Mouse (Mus musculus) layer of hippocampus, adult 2 months (tissue): Measurements from ENCODE around the gene Nhlh2. TPM values are rescaled to one million over a fixed set of nuclear protein-coding genes. Genes with fewer than 3 reads are reported as not detected.

ENCODE experiments used
- DNase-seq, 2 experiments: peaks; one replicate each; pipeline ENCODE4 v3.0.0; 2022; ENCODE audit warnings: low spot score in 2 of 2
- H3K27ac ChIP-seq: fragments of 200-600 bp; 2 replicates; pipeline ENCODE4 v1.8.1; 2022
- H3K4me3 ChIP-seq: fragments of 200-600 bp; 2 replicates; pipeline ENCODE4 v1.8.1; 2022; ENCODE audit warnings: mild to moderate bottlenecking
- CTCF ChIP-seq: fragments of 200-600 bp; conservative IDR thresholded peaks from 2 replicates; pipeline ENCODE4 v1.8.1; 2022; ENCODE audit warnings: antibody characterized with exemption, mild to moderate bottlenecking, moderate library complexity
- total RNA-seq, 2 experiments: library from RNA; stranded (reverse); gene quantifications; 2 replicates each; pipeline ENCODE4 v1.2.3; 2021

The Nhlh2 gene
- total RNA-seq, 2 experiments from 2014 or later, result 1.3 to 1.8 TPM

GRCm38 (mm10) chr3:102041632-102042031 lies 31.8 kb downstream of the Nhlh2 start:
- Histone ChIP-seq H3K4me3 (no peak overlapping the region), H3K27ac (no peak overlapping the region)
- DNase-seq, result no peak
- no peak for TF ChIP-seq CTCF

GRCm38 (mm10) chr3:102045071-102045470 lies 35.2 kb downstream of the Nhlh2 start:
- H3K27ac ChIP-seq, result no peak overlapping the region
- TF ChIP-seq CTCF, result peak; percentile 72
- no peak overlapping the region for H3K4me3 ChIP-seq
- DNase-seq, result peak in 1 of 2 experiments; percentile 23

GRCm38 (mm10) chr3:102047532-102047931 lies 37.7 kb downstream of the Nhlh2 start:
- no peak overlapping the region for H3K27ac ChIP-seq
- TF ChIP-seq CTCF, result no peak
- no peak overlapping the region for H3K4me3 ChIP-seq
- DNase-seq, result no peak

- Histone ChIP-seq H3K4me3 (no peak overlapping the region), H3K27ac (no peak overlapping the region)
- no peak for TF ChIP-seq CTCF
- no peak for DNase-seq
Measured at GRCm38 (mm10) chr3:102049207-102050104, 39.6 kb downstream of the Nhlh2 start.

- no peak overlapping the region for H3K4me3 ChIP-seq
- no peak for DNase-seq
- no peak for TF ChIP-seq CTCF
Measured at GRCm38 (mm10) chr3:102052036-102052435, 42.2 kb downstream of the Nhlh2 start.

GRCm38 (mm10) chr3:102053293-102053692 lies 43.4 kb downstream of the Nhlh2 start:
- Histone ChIP-seq H3K27ac (no peak overlapping the region), H3K4me3 (no peak overlapping the region)
- TF ChIP-seq CTCF, result no peak
- no peak for DNase-seq

More at GRCm38 (mm10) chr3:102052036-102052435, 42.2 kb downstream of the Nhlh2 start:
- no peak overlapping the region for H3K27ac ChIP-seq

GRCm38 (mm10) chr3:102055878-102056277 lies 46.0 kb downstream of the Nhlh2 start:
- DNase-seq, result no peak
- TF ChIP-seq CTCF, result no peak
- Histone ChIP-seq H3K27ac (no peak overlapping the region), H3K4me3 (no peak overlapping the region)

- H3K4me3 ChIP-seq, result no peak overlapping the region
- H3K27ac ChIP-seq, result no peak overlapping the region
- no peak for DNase-seq
- peak; percentile 58 for TF ChIP-seq CTCF
Measured at GRCm38 (mm10) chr3:102060065-102060464, 50.2 kb downstream of the Nhlh2 start.

- no peak overlapping the region for H3K27ac ChIP-seq
- no peak overlapping the region for H3K4me3 ChIP-seq
- DNase-seq, result peak; percentile 13 to 70
- peak; percentile 95 for TF ChIP-seq CTCF
Measured at GRCm38 (mm10) chr3:102061923-102062670, 52.2 kb downstream of the Nhlh2 start.

- Histone ChIP-seq H3K4me3 (no peak overlapping the region), H3K27ac (no peak overlapping the region)
- TF ChIP-seq CTCF, result no peak
- DNase-seq, result no peak
Measured at GRCm38 (mm10) chr3:102062671-102063010, 52.8 kb downstream of the Nhlh2 start.

- TF ChIP-seq CTCF, result no peak
- Histone ChIP-seq H3K27ac (no peak overlapping the region), H3K4me3 (no peak overlapping the region)
- no peak for DNase-seq
Measured at GRCm38 (mm10) chr3:102063273-102064120, 53.6 kb downstream of the Nhlh2 start.

- TF ChIP-seq CTCF, result no peak
- Histone ChIP-seq H3K27ac (no peak overlapping the region), H3K4me3 (no peak overlapping the region)
- no peak for DNase-seq
Measured at GRCm38 (mm10) chr3:102064566-102064965, 54.7 kb downstream of the Nhlh2 start.

Other genes starting within 250 kb of the Nhlh2 start
- under 1 TPM in 1 of 2 experiments, not detected in 1; 0.22 TPM for gene Mab21l3, start 161.1 kb upstream of the Nhlh2 start, total RNA-seq
- gene Slc22a15, start 85.6 kb upstream of the Nhlh2 start, total RNA-seq, result 10 to 100 TPM in 1 of 2 experiments, 1 to 10 TPM in 1; 9.6 to 11.5 TPM
- gene Casq2, start 76.3 kb downstream of the Nhlh2 start, total RNA-seq, result under 1 TPM; 0.79 to 0.81 TPM
- 1 to 10 TPM; 4.2 to 5.8 TPM for gene Vangl1, start 194.6 kb downstream of the Nhlh2 start, total RNA-seq